Mouse (Mus musculus): ENCODE measurements at regions not wholly inside any gene's neighbourhood (a gene's known extent, or its start where the extent isn't known, plus 50 kb on each side); places are given as distances from the start of the nearest gene placed in this dataset.

DNA sequence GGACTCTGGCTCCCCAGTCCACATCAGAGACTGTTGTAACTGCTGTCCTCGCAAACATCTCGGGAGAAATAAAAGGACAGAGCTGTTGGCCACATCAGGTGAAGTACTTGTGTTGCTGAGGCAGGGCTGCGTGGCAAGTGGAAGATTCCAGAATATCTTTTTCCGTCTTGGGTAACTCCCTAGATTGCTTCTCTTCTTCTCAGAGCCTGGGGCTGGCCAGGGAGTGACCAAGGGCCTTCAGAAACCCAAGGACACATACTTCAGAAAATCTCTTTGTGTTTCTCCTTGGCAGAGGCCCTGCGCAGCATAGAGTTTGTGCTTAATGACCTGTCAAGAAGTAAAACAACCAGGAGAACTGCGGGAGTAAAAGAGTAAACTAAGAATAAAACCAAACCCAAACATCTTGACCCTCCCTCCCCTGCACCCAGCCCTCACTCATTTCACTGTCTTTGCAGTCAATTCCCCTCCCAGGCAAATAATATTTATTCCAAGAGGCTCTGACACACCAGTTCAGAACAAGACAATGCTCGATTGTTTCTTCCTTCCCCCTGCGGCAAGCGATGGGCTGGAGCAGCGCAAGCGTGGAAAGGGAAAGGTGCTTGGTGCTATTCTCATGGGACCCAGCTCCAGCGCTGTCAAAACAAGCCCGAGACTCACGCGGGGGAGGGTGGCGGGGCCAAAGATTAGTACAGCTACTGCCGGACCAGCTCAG lies 223.6 kb upstream of the Tmem45b start:
- no peak for ATAC-seq (ENCODE audit: insufficient read depth)
- TF ChIP-seq EP300 (IDR thresholded peaks at IDR 0.05; ENCODE audit: low read depth) (no peak), CTCF (IDR thresholded peaks at IDR 0.05; ENCODE audit: low read depth) (no peak)
- Histone ChIP-seq H3K27me3 (ENCODE audit: control insufficient read depth, insufficient read depth, low read length) (no peaks in the 10 kb centered on the region), H3K27ac (no peak overlapping the region), H3K36me3 (replicated peaks; ENCODE audit: control insufficient read depth, insufficient read depth, low read depth) (no peaks in the 10 kb centered on the region), H3K4me1 (replicated peaks; ENCODE audit: control insufficient read depth in 2 of 2, insufficient read depth in 2 of 2, low read length in 1 of 2) (no peaks in the 10 kb centered on the region), H3K4me2 (ENCODE audit: low read depth) (no peak overlapping the region; the same call in 1 of the 2 replicates), H3K4me3 (ENCODE audit: insufficient read depth in 1 of 2, low read depth in 2 of 2, low read length in 2 of 2) (no peak overlapping the region), H3K9ac (replicated peaks) (no peak overlapping the region), H3K9me3 (ENCODE audit: control insufficient read depth, low read length) (no peaks in the 10 kb centered on the region)
- DNase-seq (ENCODE audit: low read depth in 3 of 3, low spot score in 3 of 3), result no peak
- WGBS (ENCODE audit: insufficient replicate concordance), result 22% methylated on average over 17 of the region's 17 CpGs

DNA sequence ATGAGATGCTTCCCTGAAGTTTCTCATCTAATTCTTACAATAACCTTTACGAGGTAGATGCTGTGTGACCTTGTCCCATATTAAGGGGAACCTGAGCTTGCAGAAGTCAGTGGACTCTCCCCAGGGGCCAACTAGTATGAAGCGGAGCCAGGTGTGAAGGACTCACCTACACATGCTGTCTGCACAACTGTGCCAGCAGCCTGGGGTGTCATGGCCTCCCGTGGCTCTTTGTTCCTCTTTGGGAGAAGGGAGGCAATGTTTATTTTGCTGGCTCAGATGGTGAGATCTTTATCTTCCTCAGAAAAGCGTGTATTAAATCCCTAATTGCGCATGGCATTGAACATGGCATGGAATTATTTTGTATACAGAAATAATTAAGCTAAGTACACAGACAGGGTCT lies 222.2 kb upstream of the Tmem45b start:
- no peaks in the 10 kb centered on the region for H3K9me3 ChIP-seq (ENCODE audit: control insufficient read depth, low read length)
- H3K9ac ChIP-seq (replicated peaks), result no peak overlapping the region
- DNase-seq (ENCODE audit: low read depth in 3 of 3, low spot score in 3 of 3) (no peak), ATAC-seq (ENCODE audit: insufficient read depth) (no peak)
- no peaks in the 10 kb centered on the region for H3K36me3 ChIP-seq (replicated peaks; ENCODE audit: control insufficient read depth, insufficient read depth, low read depth)
- TF ChIP-seq CTCF (IDR thresholded peaks at IDR 0.05; ENCODE audit: low read depth) (no peak), EP300 (IDR thresholded peaks at IDR 0.05; ENCODE audit: low read depth) (no peak)
- H3K27me3 ChIP-seq (ENCODE audit: control insufficient read depth, insufficient read depth, low read length), result no peaks in the 10 kb centered on the region
- 53% methylated on average over 5 of the region's 5 CpGs for WGBS (ENCODE audit: insufficient replicate concordance)
- H3K4me1 ChIP-seq (replicated peaks; ENCODE audit: control insufficient read depth in 2 of 2, insufficient read depth in 2 of 2, low read length in 1 of 2), result no peaks in the 10 kb centered on the region
- H3K27ac ChIP-seq, result no peak overlapping the region
- H3K4me2 ChIP-seq (ENCODE audit: low read depth), result no peak overlapping the region
- no peak overlapping the region for H3K4me3 ChIP-seq (ENCODE audit: insufficient read depth in 1 of 2, low read depth in 2 of 2, low read length in 2 of 2)

DNA sequence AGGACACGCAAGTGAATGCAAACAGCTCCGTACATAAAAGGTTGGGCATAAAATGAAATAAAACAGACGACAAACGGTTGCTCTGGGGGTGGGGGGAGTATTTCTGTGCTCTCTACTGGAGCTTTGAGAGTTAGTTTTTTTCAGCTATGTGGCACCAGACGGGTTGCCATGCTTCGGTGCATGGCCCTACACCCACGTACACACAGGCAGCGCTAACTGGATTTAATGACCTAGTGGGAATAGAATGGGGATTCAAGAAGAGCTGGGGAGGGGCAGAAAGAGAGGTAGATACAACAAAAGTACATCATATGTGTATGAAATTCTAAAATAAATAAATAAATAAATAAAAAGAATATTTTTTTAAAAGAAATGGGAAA lies 220.5 kb upstream of the Tmem45b start:
- ATAC-seq (ENCODE audit: insufficient read depth) (no peak), DNase-seq (ENCODE audit: low read depth in 3 of 3, low spot score in 3 of 3) (no peak)
- Histone ChIP-seq H3K27ac (no peak overlapping the region), H3K9me3 (ENCODE audit: control insufficient read depth, low read length) (no peaks in the 10 kb centered on the region), H3K4me2 (ENCODE audit: low read depth) (no peak overlapping the region), H3K9ac (replicated peaks) (no peak overlapping the region), H3K4me3 (ENCODE audit: insufficient read depth in 1 of 2, low read depth in 2 of 2, low read length in 2 of 2) (no peak overlapping the region), H3K27me3 (ENCODE audit: control insufficient read depth, insufficient read depth, low read length) (no peaks in the 10 kb centered on the region), H3K4me1 (replicated peaks; ENCODE audit: control insufficient read depth in 2 of 2, insufficient read depth in 2 of 2, low read length in 1 of 2) (no peaks in the 10 kb centered on the region), H3K36me3 (replicated peaks; ENCODE audit: control insufficient read depth, insufficient read depth, low read depth) (no peaks in the 10 kb centered on the region)
- WGBS (ENCODE audit: insufficient replicate concordance), result 67% methylated on average over 8 of the region's 8 CpGs
- no peak for TF ChIP-seq CTCF (IDR thresholded peaks at IDR 0.05; ENCODE audit: low read depth)
- no peak for TF ChIP-seq EP300 (IDR thresholded peaks at IDR 0.05; ENCODE audit: low read depth)

- Histone ChIP-seq H3K4me3 (ENCODE audit: insufficient read depth in 1 of 2, low read depth in 2 of 2, low read length in 2 of 2) (no peak overlapping the region), H3K9ac (replicated peaks) (no peak overlapping the region), H3K36me3 (replicated peaks; ENCODE audit: control insufficient read depth, insufficient read depth, low read depth) (no peaks in the 10 kb centered on the region), H3K27ac (no peak overlapping the region), H3K27me3 (ENCODE audit: control insufficient read depth, insufficient read depth, low read length) (no peaks in the 10 kb centered on the region), H3K4me2 (ENCODE audit: low read depth) (no peak overlapping the region), H3K4me1 (replicated peaks; ENCODE audit: control insufficient read depth in 2 of 2, insufficient read depth in 2 of 2, low read length in 1 of 2) (no peaks in the 10 kb centered on the region), H3K9me3 (ENCODE audit: control insufficient read depth, low read length) (no peaks in the 10 kb centered on the region)
- WGBS (ENCODE audit: insufficient replicate concordance), result 53% methylated on average over 15 of the region's 18 CpGs
- TF ChIP-seq EP300 (IDR thresholded peaks at IDR 0.05; ENCODE audit: low read depth) (no peak), CTCF (IDR thresholded peaks at IDR 0.05; ENCODE audit: low read depth) (no peak)
- DNase-seq (ENCODE audit: low read depth in 3 of 3, low spot score in 3 of 3), result no peak
- no peak for ATAC-seq (ENCODE audit: insufficient read depth)
Observed at GRCm38 (mm10) chr9:31684099-31684811, 220.0 kb upstream of the Tmem45b start.

DNA sequence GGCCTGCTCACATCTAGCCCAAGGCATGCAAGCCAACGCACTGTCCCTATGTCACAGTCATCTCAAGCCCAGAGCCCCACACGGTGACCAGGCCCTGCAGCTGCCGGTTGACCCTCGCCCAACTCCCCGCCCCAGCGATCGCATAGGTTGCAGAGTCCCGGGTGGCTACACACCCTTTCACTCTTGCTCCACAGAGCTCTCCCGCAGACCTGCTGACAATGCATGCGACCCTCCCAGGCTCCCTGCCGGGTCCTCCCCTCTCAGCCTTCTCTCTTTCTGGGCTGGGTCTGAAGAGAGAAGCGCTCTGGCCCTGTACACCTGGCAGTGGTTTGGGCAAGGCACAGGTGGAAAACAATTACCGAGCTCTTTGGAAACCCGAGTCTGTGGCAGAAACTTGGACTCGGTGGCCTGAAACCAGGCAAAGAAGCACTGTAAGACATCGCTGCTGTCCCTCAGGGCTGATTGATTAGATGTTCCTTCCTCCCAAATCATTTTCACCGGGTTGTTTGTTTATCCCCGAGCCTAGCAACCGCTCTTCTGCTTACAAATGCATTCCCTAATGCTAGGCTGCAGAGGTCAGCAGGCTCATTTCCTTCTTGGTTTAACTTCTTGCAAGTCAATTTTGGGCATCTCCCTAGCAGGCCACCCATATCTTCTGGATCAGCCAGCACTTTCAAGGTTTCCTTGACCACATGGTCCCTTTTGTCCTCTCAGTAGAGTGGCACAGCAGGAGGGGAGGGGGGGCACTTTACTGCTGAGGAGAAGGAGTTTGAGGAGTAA lies 219.2 kb upstream of the Tmem45b start:
- no peak for DNase-seq (ENCODE audit: low read depth in 3 of 3, low spot score in 3 of 3)
- 11% methylated on average over 19 of the region's 19 CpGs for WGBS (ENCODE audit: insufficient replicate concordance)

More for the DNA sequence above, 219.2 kb upstream of the Tmem45b start:
- Histone ChIP-seq H3K4me2 (ENCODE audit: low read depth) (no peak overlapping the region), H3K4me1 (replicated peaks; ENCODE audit: control insufficient read depth in 2 of 2, insufficient read depth in 2 of 2, low read length in 1 of 2) (no peaks in the 10 kb centered on the region), H3K4me3 (ENCODE audit: insufficient read depth in 1 of 2, low read depth in 2 of 2, low read length in 2 of 2) (no peak overlapping the region), H3K27me3 (ENCODE audit: control insufficient read depth, insufficient read depth, low read length) (no peaks in the 10 kb centered on the region), H3K9me3 (ENCODE audit: control insufficient read depth, low read length) (no peaks in the 10 kb centered on the region), H3K9ac (replicated peaks) (no peak overlapping the region), H3K36me3 (replicated peaks; ENCODE audit: control insufficient read depth, insufficient read depth, low read depth) (no peaks in the 10 kb centered on the region), H3K27ac (no peak overlapping the region)
- ATAC-seq (ENCODE audit: insufficient read depth), result no peak
- TF ChIP-seq CTCF (IDR thresholded peaks at IDR 0.05; ENCODE audit: low read depth) (no peak), EP300 (IDR thresholded peaks at IDR 0.05; ENCODE audit: low read depth) (no peak)
